Mouse (Mus musculus) neutrophil, adult 65 days (primary cell): ENCODE results near the gene Amot. TPM values are rescaled to one million over a fixed set of nuclear protein-coding genes. Genes with fewer than 3 reads are reported as not detected.

Experiments used
- total RNA-seq: library from RNA; stranded (reverse); gene quantifications from 2 replicates; pipeline ENCODE4 v1.2.4, GENCODE M21; 2023

Gene Amot
- total RNA-seq: 1.4 and 1.5 TPM in 2 replicates

GRCm38 (mm10) chrX:145504717-145505415, at the start of gene Amot:
Gene Amot (minus strand): TSS chrX:145505181.

Other genes starting within 250 kb of the Amot start
- gene Lhfpl1, start 156.1 kb downstream of the Amot start, total RNA-seq: not detected in 2 replicates